Mouse (Mus musculus): ENCODE results near the gene Tgoln1. TPM values are rescaled to one million over a fixed set of nuclear protein-coding genes. Genes with fewer than 3 reads are reported as not detected.

Tgoln1 gene
- polyA plus RNA-seq, 1 experiment, result 10.2 TPM

- no peaks in the 10 kb centered on the region for H3K79me3 ChIP-seq (ENCODE audit: low read depth)
- H3K79me2 ChIP-seq (ENCODE audit: control insufficient read depth, insufficient read depth), result no peaks in the 10 kb centered on the region
- no peak overlapping the region for H3ac ChIP-seq (ENCODE audit: control insufficient read depth, insufficient read length, low read depth)
- H3K36me3 ChIP-seq (ENCODE audit: control insufficient read depth, insufficient read depth), result no peaks in the 10 kb centered on the region
- no peak overlapping the region for H3K4me3 ChIP-seq (ENCODE audit: insufficient read depth, poor library complexity, severe bottlenecking)
- H3K27me3 ChIP-seq (ENCODE audit: control insufficient read depth, insufficient read depth, insufficient read length), result no peaks in the 10 kb centered on the region
- TF ChIP-seq MYOG (IDR thresholded peaks at IDR 0.05; ENCODE audit: control insufficient read depth, extremely low read depth, insufficient read length) (no peak), MYOD1 (IDR thresholded peaks at IDR 0.05; ENCODE audit: control insufficient read depth, insufficient read length, low read depth) (no peak), CTCF (IDR thresholded peaks at IDR 0.05; ENCODE audit: control insufficient read depth, insufficient read depth, insufficient read length) (no peak), CEBPB (IDR thresholded peaks at IDR 0.05; ENCODE audit: low read depth) (no peak)
Measured at GRCm38 (mm10) chr6:72627276-72627675, 10.5 kb upstream of the Tgoln1 start.

- TF ChIP-seq MAX (IDR thresholded peaks at IDR 0.05) (no peak), FOSL1 (IDR thresholded peaks at IDR 0.05; ENCODE audit: insufficient read depth, low read length, poor library complexity, severe bottlenecking) (no peak), MYOD1 (IDR thresholded peaks at IDR 0.05; ENCODE audit: control insufficient read depth, insufficient read length, low read depth) (no peak), USF1 (IDR thresholded peaks at IDR 0.05; ENCODE audit: low read depth) (no peak), CTCF (IDR thresholded peaks at IDR 0.05; ENCODE audit: control insufficient read depth, insufficient read depth, insufficient read length) (no peak), MYOG (IDR thresholded peaks at IDR 0.05; ENCODE audit: control insufficient read depth, extremely low read depth, insufficient read length) (no peak), CEBPB (IDR thresholded peaks at IDR 0.05; ENCODE audit: low read depth) (no peak)
- Histone ChIP-seq H3K79me2 (ENCODE audit: control insufficient read depth, insufficient read depth) (no peaks in the 10 kb centered on the region), H3K36me3 (ENCODE audit: control insufficient read depth, insufficient read depth) (no peaks in the 10 kb centered on the region), H3K27me3 (ENCODE audit: control insufficient read depth, insufficient read depth, insufficient read length) (no peaks in the 10 kb centered on the region), H3K4me3 (ENCODE audit: insufficient read depth, poor library complexity, severe bottlenecking) (no peak overlapping the region), H3K79me3 (ENCODE audit: low read depth) (no peaks in the 10 kb centered on the region), H3ac (ENCODE audit: control insufficient read depth, insufficient read length, low read depth) (no peak overlapping the region)
Measured at GRCm38 (mm10) chr6:72626391-72626790, 9.6 kb upstream of the Tgoln1 start.

- TF ChIP-seq USF1 (IDR thresholded peaks at IDR 0.05; ENCODE audit: low read depth) (no peak), MAX (IDR thresholded peaks at IDR 0.05) (no peak), MYOD1 (IDR thresholded peaks at IDR 0.05; ENCODE audit: control insufficient read depth, insufficient read length, low read depth) (no peak), FOSL1 (IDR thresholded peaks at IDR 0.05; ENCODE audit: insufficient read depth, low read length, poor library complexity, severe bottlenecking) (no peak), CTCF (IDR thresholded peaks at IDR 0.05; ENCODE audit: control insufficient read depth, insufficient read depth, insufficient read length) (no peak), MYOG (IDR thresholded peaks at IDR 0.05; ENCODE audit: control insufficient read depth, extremely low read depth, insufficient read length) (no peak), CEBPB (IDR thresholded peaks at IDR 0.05; ENCODE audit: low read depth) (no peak)
- no peak overlapping the region for H3ac ChIP-seq (ENCODE audit: control insufficient read depth, insufficient read length, low read depth)
- H3K36me3 ChIP-seq (ENCODE audit: control insufficient read depth, insufficient read depth), result no peaks in the 10 kb centered on the region
- no peaks in the 10 kb centered on the region for H3K27me3 ChIP-seq (ENCODE audit: control insufficient read depth, insufficient read depth, insufficient read length)
- no peaks in the 10 kb centered on the region for H3K79me3 ChIP-seq (ENCODE audit: low read depth)
- H3K4me3 ChIP-seq (ENCODE audit: insufficient read depth, poor library complexity, severe bottlenecking), result no peak overlapping the region
- no peaks in the 10 kb centered on the region for H3K79me2 ChIP-seq (ENCODE audit: control insufficient read depth, insufficient read depth)
Measured at GRCm38 (mm10) chr6:72623661-72624402, 7.0 kb upstream of the Tgoln1 start.

- H3K79me3 ChIP-seq (ENCODE audit: low read depth), result no peaks in the 10 kb centered on the region
- no peak overlapping the region for H3K4me3 ChIP-seq (ENCODE audit: insufficient read depth, poor library complexity, severe bottlenecking)
- no peaks in the 10 kb centered on the region for H3K36me3 ChIP-seq (ENCODE audit: control insufficient read depth, insufficient read depth)
- no peak for TF ChIP-seq USF1 (IDR thresholded peaks at IDR 0.05; ENCODE audit: low read depth)
- no peaks in the 10 kb centered on the region for H3K79me2 ChIP-seq (ENCODE audit: control insufficient read depth, insufficient read depth)
- no peak overlapping the region for H3ac ChIP-seq (ENCODE audit: control insufficient read depth, insufficient read length, low read depth)
- H3K27me3 ChIP-seq (ENCODE audit: control insufficient read depth, insufficient read depth, insufficient read length), result no peaks in the 10 kb centered on the region
Measured at GRCm38 (mm10) chr6:72622917-72623316, 6.1 kb upstream of the Tgoln1 start.

- no peaks in the 10 kb centered on the region for H3K36me3 ChIP-seq (ENCODE audit: control insufficient read depth, insufficient read depth)
- peaks cover 7% of the 10 kb centered on the region for H3K79me3 ChIP-seq (ENCODE audit: low read depth)
- no peak overlapping the region for H3ac ChIP-seq (ENCODE audit: control insufficient read depth, insufficient read length, low read depth)
- peaks cover 14% of the 10 kb centered on the region for H3K79me2 ChIP-seq (ENCODE audit: control insufficient read depth, insufficient read depth)
- no peak overlapping the region for H3K4me3 ChIP-seq (ENCODE audit: insufficient read depth, poor library complexity, severe bottlenecking)
- no peaks in the 10 kb centered on the region for H3K27me3 ChIP-seq (ENCODE audit: control insufficient read depth, insufficient read depth, insufficient read length)
- TF ChIP-seq FOSL1 (IDR thresholded peaks at IDR 0.05; ENCODE audit: insufficient read depth, low read length, poor library complexity, severe bottlenecking) (no peak), CEBPB (IDR thresholded peaks at IDR 0.05; ENCODE audit: low read depth) (no peak), MYOD1 (IDR thresholded peaks at IDR 0.05; ENCODE audit: control insufficient read depth, insufficient read length, low read depth) (no peak), CTCF (IDR thresholded peaks at IDR 0.05; ENCODE audit: control insufficient read depth, insufficient read depth, insufficient read length) (no peak), MAX (IDR thresholded peaks at IDR 0.05) (no peak), MYOG (IDR thresholded peaks at IDR 0.05; ENCODE audit: control insufficient read depth, extremely low read depth, insufficient read length) (no peak), USF1 (IDR thresholded peaks at IDR 0.05; ENCODE audit: low read depth) (no peak)
Measured at GRCm38 (mm10) chr6:72620920-72621319, 4.1 kb upstream of the Tgoln1 start.
